Mouse (Mus musculus) lung, postnatal 0 days (tissue): ENCODE results near the gene Atf6. TPM values are rescaled to one million over a fixed set of nuclear protein-coding genes. Genes with fewer than 3 reads are reported as not detected.

Source experiments
- ATAC-seq: fragments of 200-750 bp; cut with Nextera tagmentation; 2 replicates; pipeline ENCODE4 v1.8.0; 2017; ENCODE audit warnings: moderate library complexity
- DNase-seq: peaks from one replicate; pipeline ENCODE4 v3.0.0-alpha.2; 2016; ENCODE audit warnings: low spot score
- H3K27ac ChIP-seq: fragments of 300-500 bp; sonication (generic); 2 replicates; pipeline ENCODE4 v1.5.1; 2014; ENCODE audit warnings: antibody characterized with exemption, mild to moderate bottlenecking, low read length, mixed read lengths
- H3K27me3 ChIP-seq: fragments of 300-500 bp; sonication (generic); replicated peaks from 2 replicates; pipeline ENCODE4 v1.6.1; 2014; ENCODE audit warnings: low read length, mixed read lengths; ENCODE audit not compliant: insufficient read depth
- H3K36me3 ChIP-seq: fragments of 300-500 bp; sonication (generic); 2 replicates; pipeline ENCODE4 v1.6.1; 2014; ENCODE audit warnings: low read length, mixed read lengths; ENCODE audit not compliant: insufficient read depth
- H3K4me1 ChIP-seq: fragments of 300-500 bp; sonication (generic); 2 replicates; pipeline ENCODE4 v1.6.1; 2014; ENCODE audit warnings: antibody characterized with exemption, low read depth, low read length, mixed read lengths; ENCODE audit not compliant: insufficient read depth
- H3K4me2 ChIP-seq: fragments of 300-500 bp; sonication (generic); replicated peaks from 2 replicates; pipeline ENCODE4 v1.6.1; 2014; ENCODE audit warnings: low read depth, mild to moderate bottlenecking, low read length, moderate library complexity, mixed read lengths
- H3K4me3 ChIP-seq: fragments of 300-500 bp; sonication (generic); 2 replicates; pipeline ENCODE4 v1.5.1; 2014; ENCODE audit warnings: low read depth, low read length
- H3K9ac ChIP-seq: fragments of 300-500 bp; sonication (generic); replicated peaks from 2 replicates; pipeline ENCODE4 v1.6.1; 2014; ENCODE audit warnings: low read depth, mild to moderate bottlenecking
- H3K9me3 ChIP-seq: fragments of 300-500 bp; sonication (generic); 2 replicates; pipeline ENCODE4 v1.6.1; 2016; ENCODE audit warnings: low read length, mixed read lengths
- CTCF ChIP-seq: IDR thresholded peaks from 2 replicates; pipeline ENCODE4 v1.5.1; 2016; ENCODE audit warnings: antibody characterized with exemption, mild to moderate bottlenecking
- EP300 ChIP-seq: IDR thresholded peaks from 2 replicates; pipeline ENCODE4 v1.6.1; 2016; ENCODE audit warnings: antibody characterized with exemption, mild to moderate bottlenecking, control low read depth
- WGBS: fragments of 180-500 bp; shearing (Covaris S2); extraction: QIAGEN DNeasy Blood & Tissue Kit; methylation state at CpG from one replicate; pipeline ENCODE4 v1.1.7; 2014; 5-methylcytosine and 5-hydroxymethylcytosine counted together
- polyA plus RNA-seq: library from polyadenylated mRNA; unstranded; fragments of >200 nt; fragmentation: Nextera tagmentation; extraction: Ambion mirVana; gene quantifications from 2 replicates; pipeline ENCODE4 v1.2.1, GENCODE M21; 2015

Gene Atf6
- polyA plus RNA-seq, 1 experiment from 2014 or later = 11.0 TPM

DNA sequence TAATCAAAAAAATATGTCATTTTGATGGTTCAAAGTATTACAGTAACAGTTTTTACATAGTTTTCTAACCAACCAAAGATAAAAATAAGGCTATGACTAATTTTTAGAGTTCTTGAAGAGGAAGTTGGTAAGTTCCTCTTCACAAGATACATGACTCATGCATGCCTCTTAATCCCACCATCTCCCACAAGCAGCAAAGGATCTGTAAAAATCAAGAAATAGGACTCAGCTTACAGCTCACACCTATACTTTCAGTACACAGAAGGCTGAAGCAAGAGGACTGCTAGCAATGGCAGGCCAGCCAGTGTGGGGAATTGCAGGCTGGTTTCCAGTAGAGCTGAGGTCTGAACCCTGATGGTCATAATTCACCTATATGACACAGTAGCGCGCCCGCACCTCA is 14.0 kb downstream of the Atf6 start:
- TF ChIP-seq EP300 = no peak
- no peak overlapping the region for H3K27ac ChIP-seq
- H3K36me3 ChIP-seq = 0 out of 2 replicates have a peak, but pooled peaks cover 7% of the 10 kb centered on the region
- no peak overlapping the region for H3K9ac ChIP-seq
- WGBS = 92% methylated on average over 3 of the region's 3 CpGs
- H3K4me3 ChIP-seq = no peak overlapping the region
- H3K27me3 ChIP-seq = no peaks in the 10 kb centered on the region
- no peaks in the 10 kb centered on the region for H3K9me3 ChIP-seq
- H3K4me2 ChIP-seq = no peak overlapping the region
- ATAC-seq = no peak
- H3K4me1 ChIP-seq = no peaks in the 10 kb centered on the region
- peak; percentile 67 for DNase-seq

DNA sequence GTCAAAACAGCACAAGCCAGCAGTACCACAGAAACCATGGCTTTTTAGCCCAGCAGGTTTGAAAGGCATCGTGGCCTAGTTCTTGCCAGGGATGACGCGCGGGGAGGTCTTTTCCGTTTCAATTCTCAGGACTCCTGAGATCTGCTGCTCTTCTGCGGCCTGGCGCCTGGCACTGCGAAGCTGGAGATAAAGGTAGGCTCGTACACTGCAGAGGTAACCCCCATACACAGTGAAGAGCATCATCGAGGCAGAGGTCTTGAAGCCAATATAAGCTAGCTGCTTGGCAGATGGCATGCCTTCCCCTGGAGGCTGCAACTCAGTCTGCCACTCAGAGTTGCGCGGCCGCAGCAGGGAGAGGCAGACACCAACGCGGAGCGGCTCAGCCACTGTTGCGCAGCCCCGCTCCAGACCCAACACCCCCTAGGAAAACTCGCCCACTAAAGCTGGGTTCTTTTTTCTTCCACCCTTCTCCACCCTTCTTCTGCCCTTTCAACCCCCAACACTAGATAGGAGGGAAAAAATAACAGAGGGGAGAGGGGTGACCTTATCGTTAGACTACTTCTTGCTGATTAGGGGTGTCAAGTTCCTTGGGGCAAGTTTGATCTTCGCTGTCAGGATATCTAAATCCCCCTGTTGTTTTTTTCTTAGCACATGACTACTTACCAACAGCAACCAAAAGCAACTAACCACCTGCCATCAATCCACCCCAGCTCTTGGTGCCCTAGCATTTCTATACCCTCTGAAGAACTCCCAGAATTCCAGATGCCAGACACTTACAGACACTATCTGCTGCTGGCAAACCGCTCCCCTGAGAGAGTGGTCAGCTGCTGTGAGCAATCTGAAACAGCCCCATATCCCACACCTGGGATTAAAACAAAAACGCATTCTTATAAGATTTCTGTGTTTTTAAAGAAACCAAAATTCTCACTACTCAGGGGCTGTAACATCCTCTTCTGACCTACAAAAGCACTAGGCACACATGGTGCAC is 16.6 kb downstream of the Atf6 start:
- H3K27ac ChIP-seq = no peak overlapping the region
- H3K4me1 ChIP-seq = no peaks in the 10 kb centered on the region
- H3K27me3 ChIP-seq = no peaks in the 10 kb centered on the region
- no peak overlapping the region for H3K9ac ChIP-seq
- H3K9me3 ChIP-seq = no peaks in the 10 kb centered on the region
- ATAC-seq (no peak), DNase-seq (no peak)
- 84% methylated on average over 23 of the region's 23 CpGs for WGBS
- no peak overlapping the region for H3K4me3 ChIP-seq
- 0 out of 2 replicates have a peak, but pooled peaks cover 11% of the 10 kb centered on the region for H3K36me3 ChIP-seq
- no peak for TF ChIP-seq EP300
- no peak overlapping the region for H3K4me2 ChIP-seq

DNA sequence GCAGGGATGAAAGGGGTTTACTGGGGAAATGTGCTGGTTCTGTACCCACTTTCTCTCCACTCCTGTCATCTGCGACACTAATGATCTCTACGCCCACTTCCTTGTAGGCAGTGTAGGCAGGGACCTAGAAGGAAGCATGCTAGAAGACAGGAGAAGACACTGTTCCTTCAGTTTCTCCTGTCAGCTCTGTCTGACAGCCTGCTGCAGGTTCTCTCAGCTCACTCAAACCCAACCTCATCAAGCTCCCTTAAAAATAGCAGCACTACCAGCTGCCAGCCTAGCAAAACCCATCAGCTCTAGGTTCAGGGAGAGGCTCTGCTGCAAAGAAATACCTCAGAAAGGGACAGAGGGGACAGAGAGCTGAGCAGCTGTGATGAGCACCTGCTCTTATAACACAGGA is 17.6 kb downstream of the Atf6 start:
- no peak for DNase-seq
- Histone ChIP-seq H3K4me3 (no peak overlapping the region), H3K4me1 (no peaks in the 10 kb centered on the region), H3K9ac (no peak overlapping the region), H3K27me3 (no peaks in the 10 kb centered on the region), H3K9me3 (no peaks in the 10 kb centered on the region), H3K4me2 (no peak overlapping the region), H3K36me3 (0 out of 2 replicates have a peak, but pooled peaks cover 11% of the 10 kb centered on the region), H3K27ac (no peak overlapping the region)
- whole genome bisulfite sequencing = 90% methylated on average over 2 of the region's 2 CpGs
- no peak for ATAC-seq
- no peak for TF ChIP-seq EP300
- TF ChIP-seq CTCF = no peak

DNA sequence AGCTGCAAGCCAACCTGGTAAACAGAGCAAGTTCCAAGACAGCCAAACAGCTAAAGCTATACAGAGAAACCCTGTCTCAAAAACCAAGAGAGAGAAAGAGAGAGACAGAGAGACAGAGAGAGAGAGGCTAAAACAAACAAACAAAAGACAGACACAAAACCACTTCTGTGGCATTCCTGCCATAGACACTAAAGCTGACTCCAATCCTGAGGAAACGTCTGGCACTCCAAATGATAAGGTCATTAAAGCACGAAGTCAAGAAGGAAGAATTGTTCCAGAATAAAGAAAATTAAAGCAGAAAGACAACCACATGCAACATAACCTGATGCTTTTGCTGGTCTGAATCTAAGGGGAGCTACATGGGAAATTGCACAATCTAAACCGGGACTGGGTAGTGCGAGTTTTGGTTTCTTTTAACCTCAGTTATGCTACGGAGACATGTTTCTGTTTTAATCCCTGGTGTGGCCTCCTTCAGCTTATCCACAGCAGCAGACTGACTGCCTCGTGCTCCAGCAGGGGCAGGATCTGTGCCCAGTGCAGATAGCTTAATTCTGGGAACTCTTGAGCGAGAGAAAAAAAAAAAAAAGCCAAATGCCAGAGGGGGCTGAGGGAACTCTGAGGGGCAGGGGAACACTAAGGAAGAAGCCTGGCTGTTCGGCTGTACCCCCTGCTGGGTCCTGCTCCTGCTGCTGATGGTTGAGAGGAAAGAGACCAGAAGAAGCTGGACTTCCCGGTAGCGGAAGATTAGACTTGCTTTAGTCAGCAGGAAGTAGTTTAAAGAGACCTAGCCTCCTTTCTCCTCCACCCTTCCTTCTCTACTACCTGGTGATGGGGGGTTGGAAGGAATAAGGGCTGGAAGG is 21.9 kb downstream of the Atf6 start:
- 46% methylated on average over 10 of the region's 10 CpGs for WGBS
- DNase-seq (no peak), ATAC-seq (no peak)
- Histone ChIP-seq H3K27ac (no peak overlapping the region), H3K4me1 (no peaks in the 10 kb centered on the region), H3K9ac (no peak overlapping the region), H3K4me2 (no peak overlapping the region), H3K9me3 (no peaks in the 10 kb centered on the region), H3K4me3 (no peak overlapping the region), H3K36me3 (0 out of 2 replicates have a peak, but pooled peaks cover 4% of the 10 kb centered on the region), H3K27me3 (no peaks in the 10 kb centered on the region)
- TF ChIP-seq EP300 = no peak
- TF ChIP-seq CTCF = no peak

DNA sequence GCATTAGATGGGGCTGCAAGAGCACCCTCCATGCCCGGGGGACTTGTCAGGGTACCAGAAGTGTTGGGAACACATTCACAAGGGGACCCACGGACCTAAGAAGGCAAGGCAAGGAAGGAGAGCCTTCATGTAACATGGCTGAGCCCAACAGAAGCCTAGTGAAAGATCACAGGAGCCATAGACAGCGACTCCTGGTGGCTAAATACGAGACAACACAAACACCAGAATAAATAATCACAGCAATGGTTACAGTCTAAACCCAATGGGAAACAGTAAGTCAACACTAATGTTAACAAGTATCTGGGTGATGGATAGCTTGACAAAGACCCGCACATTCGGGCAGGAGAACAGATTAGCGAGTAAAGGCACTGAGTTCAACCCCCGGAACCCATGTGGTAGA is 23.2 kb downstream of the Atf6 start:
- Histone ChIP-seq H3K4me2 (no peak overlapping the region), H3K9me3 (no peaks in the 10 kb centered on the region), H3K36me3 (0 out of 2 replicates have a peak, but pooled peaks cover 4% of the 10 kb centered on the region), H3K4me3 (no peak overlapping the region), H3K9ac (no peak overlapping the region), H3K27ac (no peak overlapping the region), H3K27me3 (no peaks in the 10 kb centered on the region), H3K4me1 (no peaks in the 10 kb centered on the region)
- 58% methylated on average over 8 of the region's 8 CpGs for WGBS
- ATAC-seq = no peak; the same call in 1 of the 2 replicates
- peak; percentile 48 for DNase-seq
- TF ChIP-seq CTCF (peak; percentile 83), EP300 (no peak)

DNA sequence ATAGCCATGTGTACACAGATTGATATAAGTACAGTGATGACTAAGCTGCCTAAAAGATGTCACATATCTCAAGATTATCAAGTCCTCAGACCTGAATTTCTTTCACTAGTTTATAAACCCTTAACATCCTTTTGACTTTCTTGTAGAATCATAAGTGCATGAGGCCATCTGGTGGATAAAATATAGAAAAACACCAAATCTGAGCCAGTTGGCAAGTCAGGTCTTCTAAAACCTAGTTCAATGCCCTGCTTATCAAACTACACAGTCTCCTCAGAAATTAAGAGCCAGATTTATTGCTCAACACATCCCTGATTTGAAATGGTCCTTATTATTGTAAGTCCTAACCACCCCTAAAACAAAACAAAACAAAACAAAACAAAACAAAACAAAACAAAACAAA is 27.9 kb downstream of the Atf6 start:
- H3K36me3 ChIP-seq = no peaks in the 10 kb centered on the region; the same call in 1 of the 2 replicates
- DNase-seq = peak; percentile 79
- TF ChIP-seq CTCF (peak; percentile 68), EP300 (no peak)
- no peaks in the 10 kb centered on the region for H3K9me3 ChIP-seq
- H3K4me2 ChIP-seq = no peak overlapping the region
- H3K4me1 ChIP-seq = no peaks in the 10 kb centered on the region
- H3K4me3 ChIP-seq = no peak overlapping the region
- H3K9ac ChIP-seq = no peak overlapping the region
- no peak overlapping the region for H3K27ac ChIP-seq
- no peak for ATAC-seq
- no peaks in the 10 kb centered on the region for H3K27me3 ChIP-seq
